Comparison of ENCODE assay signal across 18 mouse cellular contexts in genomic region chr17:72661678-72662077, GRCm38 (mm10). TPM values are rescaled to one million over a fixed set of nuclear protein-coding genes. Genes with fewer than 3 reads are reported as not detected.
"Had no signal": no experiment of that assay in that cellular context is flagged by ENCODE, and none has a peak within 500 bp of the region (broad histone marks: within the 10 kb centered on the region; RNA-seq: fewer than 3 reads in every experiment).

No protein-coding gene starts in this region.

- ATAC-seq: intestine, postnatal 0 days had no signal

- H3K4me3 ChIP-seq: kidney, embryonic 15.5 days; liver, embryonic 13.5 days had no signal

- H3K4me2 ChIP-seq: kidney, embryonic 15.5 days; liver, embryonic 13.5 days; midbrain, embryonic 11.5 days had no signal

- H3K36me3 ChIP-seq: kidney, embryonic 15.5 days; liver, embryonic 13.5 days had no signal

- DNase-seq: kidney, adult 8-10 months; kidney, postnatal 14 days; kidney, postnatal 4 days; left cerebral cortex, postnatal 4 days; liver, embryonic 13.5 days; lung, adult 2 months; lung, postnatal 14 days; midbrain, embryonic 14.5 days; thymus, adult 18-20 months; thymus, postnatal 36 days had no signal

- H3K27ac ChIP-seq: kidney, embryonic 15.5 days; liver, embryonic 13.5 days; macrophage had no signal

- H3K9me3 ChIP-seq: kidney, embryonic 15.5 days had no signal

- H3K9ac ChIP-seq: kidney, embryonic 15.5 days; liver, embryonic 13.5 days had no signal

- H3K4me1 ChIP-seq: kidney, embryonic 15.5 days; liver, embryonic 13.5 days had no signal

- H3K27me3 ChIP-seq: kidney, embryonic 15.5 days; liver, embryonic 13.5 days had no signal

RNA-seq across cellular contexts. Expression of gene Alk, which starts 57.3 kb away (rescaled TPM):
- total RNA-seq: liver, adult 2 months; megakaryocyte-erythroid progenitor cell, adult 5-6 weeks had no signal
- polyA plus RNA-seq: liver, adult 2 months; lung, adult 2 months; lung, embryonic 16.5 days; macrophage; spleen, adult 2 months had no signal
